Mouse (Mus musculus): ENCODE measurements around the gene Cap1. TPM values are rescaled to one million over a fixed set of nuclear protein-coding genes. Genes with fewer than 3 reads are reported as not detected.

The Cap1 gene
- polyA plus RNA-seq, 1 experiment = 85.8 TPM

DNA sequence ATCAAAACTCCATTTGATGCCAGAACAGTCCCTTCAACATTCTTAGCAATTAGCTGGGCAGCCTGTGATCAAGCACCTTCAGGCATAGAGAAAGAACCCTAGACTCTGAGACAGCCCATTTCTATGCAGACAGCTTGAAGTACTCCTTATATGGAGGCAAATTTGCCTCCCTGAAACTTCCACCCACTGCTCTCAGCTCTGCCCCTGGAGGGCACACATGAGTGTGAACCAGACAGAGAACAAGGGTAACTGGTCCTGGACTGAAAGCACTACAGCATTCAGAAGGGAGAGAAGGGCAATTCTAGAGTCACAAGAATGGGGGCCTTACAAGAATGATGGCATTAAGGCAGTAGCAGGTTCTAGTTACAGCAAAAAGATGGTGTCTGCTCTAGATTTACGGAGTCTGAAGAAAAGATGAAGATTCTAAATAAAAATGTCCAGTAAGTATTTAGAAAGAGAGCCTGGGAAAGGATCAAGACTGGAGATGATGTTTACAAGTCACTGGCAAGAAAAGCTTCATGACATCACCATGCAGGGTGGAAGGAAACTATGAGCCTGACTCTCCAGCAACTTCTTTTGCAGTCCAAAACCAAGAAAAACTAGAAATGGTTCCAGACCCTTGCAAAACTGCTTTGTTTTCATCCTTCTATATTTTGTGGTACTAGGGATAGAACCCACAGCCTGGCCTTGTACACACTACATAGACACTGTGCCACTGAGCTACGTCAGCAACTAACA, 7.4 kb downstream of the Cap1 start:
- H3K27ac ChIP-seq (ENCODE audit: insufficient read depth, low read depth, low read length) = peak overlapping the region; percentile 24; the same call in 1 of the 2 replicates
- WGBS = 71% methylated on average over 2 of the region's 2 CpGs

GRCm38 (mm10) chr4:122873512-122873911, 12.3 kb downstream of the Cap1 start:
- TF ChIP-seq CTCF (IDR thresholded peaks at IDR 0.05; ENCODE audit: extremely low read depth, insufficient read length, insufficient replicate concordance, low read depth, low read length) = no peak
- no peak for TF ChIP-seq POLR2A (IDR thresholded peaks at IDR 0.05; ENCODE audit: low read depth, low read length)
- no peaks in the 10 kb centered on the region for H3K27me3 ChIP-seq (ENCODE audit: control insufficient read depth, insufficient read depth, low read length)
- no peak overlapping the region for H3K27ac ChIP-seq (ENCODE audit: insufficient read depth, low read depth, low read length)
- H3K4me3 ChIP-seq (ENCODE audit: low read depth, low read length) = no peak overlapping the region
- H3K4me1 ChIP-seq (ENCODE audit: control insufficient read depth, insufficient read depth, insufficient read length, low read length) = peaks cover 8% of the 10 kb centered on the region
- peaks cover 31% of the 10 kb centered on the region for H3K36me3 ChIP-seq (ENCODE audit: control insufficient read depth, insufficient read depth, low read length)
- 68% methylated on average over 4 of the region's 4 CpGs for WGBS

More for the DNA sequence above, 7.4 kb downstream of the Cap1 start:
- Histone ChIP-seq H3K36me3 (ENCODE audit: control insufficient read depth, insufficient read depth, low read length) (peaks cover 3% of the 10 kb centered on the region; the same call in 1 of the 2 replicates), H3K4me3 (ENCODE audit: low read depth, low read length) (no peak overlapping the region), H3K27me3 (ENCODE audit: control insufficient read depth, insufficient read depth, low read length) (no peaks in the 10 kb centered on the region), H3K4me1 (ENCODE audit: control insufficient read depth, insufficient read depth, insufficient read length, low read length) (peaks cover 5% of the 10 kb centered on the region)
- TF ChIP-seq POLR2A (IDR thresholded peaks at IDR 0.05; ENCODE audit: low read depth, low read length) (no peak), CTCF (IDR thresholded peaks at IDR 0.05; ENCODE audit: extremely low read depth, insufficient read length, insufficient replicate concordance, low read depth, low read length) (no peak)

- H3K4me1 ChIP-seq (ENCODE audit: control insufficient read depth, insufficient read depth, insufficient read length, low read length) = peaks cover 8% of the 10 kb centered on the region
- 0 out of 2 replicates have a peak overlapping the region, but pooled peaks have one; percentile 37 for H3K27ac ChIP-seq (ENCODE audit: insufficient read depth, low read depth, low read length)
- WGBS = 33% methylated on average over 5 of the region's 5 CpGs
- TF ChIP-seq POLR2A (IDR thresholded peaks at IDR 0.05; ENCODE audit: low read depth, low read length) (no peak), CTCF (IDR thresholded peaks at IDR 0.05; ENCODE audit: extremely low read depth, insufficient read length, insufficient replicate concordance, low read depth, low read length) (no peak)
- H3K27me3 ChIP-seq (ENCODE audit: control insufficient read depth, insufficient read depth, low read length) = no peaks in the 10 kb centered on the region
- H3K36me3 ChIP-seq (ENCODE audit: control insufficient read depth, insufficient read depth, low read length) = peaks cover 34% of the 10 kb centered on the region
- no peak overlapping the region for H3K4me3 ChIP-seq (ENCODE audit: low read depth, low read length)
These were observed 12.9 kb downstream of the Cap1 start for GRCm38 (mm10) chr4:122873003-122873402.

- H3K27me3 ChIP-seq (ENCODE audit: control insufficient read depth, insufficient read depth, low read length) = no peaks in the 10 kb centered on the region
- WGBS = 68% methylated on average over 2 of the region's 2 CpGs
- no peak for TF ChIP-seq CTCF (IDR thresholded peaks at IDR 0.05; ENCODE audit: extremely low read depth, insufficient read length, insufficient replicate concordance, low read depth, low read length)
- no peak for TF ChIP-seq POLR2A (IDR thresholded peaks at IDR 0.05; ENCODE audit: low read depth, low read length)
- peaks cover 39% of the 10 kb centered on the region for H3K36me3 ChIP-seq (ENCODE audit: control insufficient read depth, insufficient read depth, low read length)
- H3K27ac ChIP-seq (ENCODE audit: insufficient read depth, low read depth, low read length) = peak overlapping the region; percentile 75
- no peak overlapping the region for H3K4me3 ChIP-seq (ENCODE audit: low read depth, low read length)
- H3K4me1 ChIP-seq (ENCODE audit: control insufficient read depth, insufficient read depth, insufficient read length, low read length) = peaks cover 8% of the 10 kb centered on the region
These were observed 13.9 kb downstream of the Cap1 start for GRCm38 (mm10) chr4:122871989-122872388.

- Histone ChIP-seq H3K36me3 (ENCODE audit: control insufficient read depth, insufficient read depth, low read length) (peaks cover 46% of the 10 kb centered on the region), H3K27ac (ENCODE audit: insufficient read depth, low read depth, low read length) (peak overlapping the region; percentile 75), H3K4me1 (ENCODE audit: control insufficient read depth, insufficient read depth, insufficient read length, low read length) (peaks cover 8% of the 10 kb centered on the region), H3K4me3 (ENCODE audit: low read depth, low read length) (no peak overlapping the region), H3K27me3 (ENCODE audit: control insufficient read depth, insufficient read depth, low read length) (no peaks in the 10 kb centered on the region)
- 83% methylated on average over 11 of the region's 11 CpGs for WGBS
- TF ChIP-seq CTCF (IDR thresholded peaks at IDR 0.05; ENCODE audit: extremely low read depth, insufficient read length, insufficient replicate concordance, low read depth, low read length) (no peak), POLR2A (IDR thresholded peaks at IDR 0.05; ENCODE audit: low read depth, low read length) (no peak)
These were observed 14.6 kb downstream of the Cap1 start for GRCm38 (mm10) chr4:122871269-122871668.

DNA sequence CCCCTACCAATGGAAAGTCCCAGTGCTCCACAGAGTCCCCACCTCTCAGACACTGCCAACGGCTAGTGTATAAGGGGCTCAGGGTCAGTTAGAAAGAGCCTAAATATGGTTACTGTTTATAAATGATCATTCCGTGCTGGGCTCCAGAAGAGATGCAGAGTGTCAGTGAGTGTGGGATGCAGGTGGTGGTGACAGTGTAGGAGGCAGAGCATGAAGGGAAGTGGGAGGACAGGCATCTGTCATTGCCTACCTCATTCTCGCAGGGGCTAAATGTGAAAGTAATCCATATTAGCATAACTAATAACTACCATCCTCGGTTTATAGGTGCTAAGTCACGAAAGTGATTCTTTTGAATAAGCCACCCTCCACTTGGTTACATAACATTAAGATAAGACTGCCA, 15.1 kb downstream of the Cap1 start:
- peaks cover 8% of the 10 kb centered on the region for H3K4me1 ChIP-seq (ENCODE audit: control insufficient read depth, insufficient read depth, insufficient read length, low read length)
- peaks cover 51% of the 10 kb centered on the region for H3K36me3 ChIP-seq (ENCODE audit: control insufficient read depth, insufficient read depth, low read length)
- H3K27ac ChIP-seq (ENCODE audit: insufficient read depth, low read depth, low read length) = no peak overlapping the region
- WGBS = 70% methylated on average over 5 of the region's 5 CpGs
- no peak overlapping the region for H3K4me3 ChIP-seq (ENCODE audit: low read depth, low read length)
- TF ChIP-seq POLR2A (IDR thresholded peaks at IDR 0.05; ENCODE audit: low read depth, low read length) (no peak), CTCF (IDR thresholded peaks at IDR 0.05; ENCODE audit: extremely low read depth, insufficient read length, insufficient replicate concordance, low read depth, low read length) (no peak)
- H3K27me3 ChIP-seq (ENCODE audit: control insufficient read depth, insufficient read depth, low read length) = no peaks in the 10 kb centered on the region

- Histone ChIP-seq H3K27me3 (ENCODE audit: control insufficient read depth, insufficient read depth, low read length) (no peaks in the 10 kb centered on the region), H3K27ac (ENCODE audit: insufficient read depth, low read depth, low read length) (no peak overlapping the region), H3K36me3 (ENCODE audit: control insufficient read depth, insufficient read depth, low read length) (peaks cover 58% of the 10 kb centered on the region), H3K4me1 (ENCODE audit: control insufficient read depth, insufficient read depth, insufficient read length, low read length) (peaks cover 8% of the 10 kb centered on the region), H3K4me3 (ENCODE audit: low read depth, low read length) (no peak overlapping the region)
- TF ChIP-seq POLR2A (IDR thresholded peaks at IDR 0.05; ENCODE audit: low read depth, low read length) (no peak), CTCF (IDR thresholded peaks at IDR 0.05; ENCODE audit: extremely low read depth, insufficient read length, insufficient replicate concordance, low read depth, low read length) (peak; percentile 61; the same call in 1 of the 2 replicates)
These were observed 15.8 kb downstream of the Cap1 start for GRCm38 (mm10) chr4:122870027-122870426.

All from small intestine, adult 2 months (tissue).